Mouse (Mus musculus) embryonic facial prominence, embryonic 12.5 days (tissue): Measurements from ENCODE around the gene Spryd4. TPM values are rescaled to one million over a fixed set of nuclear protein-coding genes. Genes with fewer than 3 reads are reported as not detected.
A peak's percentile ranks its signal among the peaks of the same experiment; 100 is the strongest.
"Not testable (repeated sequence)": the region's sequence is repeated elsewhere in the genome, so short reads cannot be mapped to it uniquely, and the experiment has no call there.

ENCODE experiments used
- ATAC-seq: fragments of 200-750 bp; cut with Nextera tagmentation; 2 replicates; pipeline ENCODE4 v1.8.0; 2017; ENCODE audit not compliant: insufficient number of reproducible peaks, insufficient read depth, low FRiP score, low TSS enrichment
- H3K27ac ChIP-seq: fragments of 300-500 bp; sonication (generic); 2 replicates; pipeline ENCODE4 v1.5.1; 2016; ENCODE audit warnings: mild to moderate bottlenecking
- H3K27me3 ChIP-seq: fragments of 300-500 bp; sonication (generic); 2 replicates; pipeline ENCODE4 v1.6.1; 2016; ENCODE audit warnings: mild to moderate bottlenecking, moderate library complexity
- H3K36me3 ChIP-seq: fragments of 300-500 bp; sonication (generic); 2 replicates; pipeline ENCODE4 v1.6.1; 2016; ENCODE audit warnings: mild to moderate bottlenecking
- H3K4me1 ChIP-seq: fragments of 300-500 bp; sonication (generic); 2 replicates; pipeline ENCODE4 v1.6.1; 2016
- H3K4me2 ChIP-seq: fragments of 300-500 bp; sonication (generic); replicated peaks from 2 replicates; pipeline ENCODE4 v1.6.1; 2016; ENCODE audit warnings: mild to moderate bottlenecking, moderate library complexity
- H3K4me3 ChIP-seq: fragments of 300-500 bp; sonication (generic); 2 replicates; pipeline ENCODE4 v1.5.1; 2016; ENCODE audit warnings: mild to moderate bottlenecking
- H3K9ac ChIP-seq: fragments of 300-500 bp; sonication (generic); 2 replicates; pipeline ENCODE4 v1.6.1; 2016; ENCODE audit warnings: mild to moderate bottlenecking, moderate library complexity
- H3K9me3 ChIP-seq: fragments of 300-500 bp; sonication (generic); 2 replicates; pipeline ENCODE4 v1.6.1; 2016; ENCODE audit warnings: mild to moderate bottlenecking, moderate library complexity
- WGBS: fragments of 180-500 bp; shearing (Covaris S2); methylation state at CpG from one replicate; pipeline ENCODE4 v1.1.7; 2016; 5-methylcytosine and 5-hydroxymethylcytosine counted together
- polyA plus RNA-seq: library from polyadenylated mRNA; unstranded; fragments of >200 nt; fragmentation: Nextera tagmentation; extraction: Ambion mirVana; gene quantifications from 2 replicates; pipeline ENCODE4 v1.2.1, GENCODE M21; 2016

The Spryd4 gene
- polyA plus RNA-seq, 1 experiment from 2014 or later: 31.1 TPM

GRCm38 (mm10) chr10:128201856-128202255 is 9.8 kb downstream of the Spryd4 start:
- Histone ChIP-seq H3K27me3 (peaks cover 4% of the 10 kb centered on the region; the same call in 1 of the 2 replicates), H3K4me2 (no peak overlapping the region), H3K4me3 (no peak overlapping the region), H3K9ac (no peak overlapping the region), H3K36me3 (0 out of 2 replicates have a peak, but pooled peaks cover 3% of the 10 kb centered on the region), H3K27ac (no peak overlapping the region), H3K4me1 (no peaks in the 10 kb centered on the region), H3K9me3 (no peaks in the 10 kb centered on the region)
- WGBS: 68% methylated on average over 6 of the region's 6 CpGs
- ATAC-seq: no peak

- peak overlapping the region; percentile 69 for H3K4me3 ChIP-seq
- H3K9ac ChIP-seq: peak overlapping the region; percentile 63
- H3K36me3 ChIP-seq: no peaks in the 10 kb centered on the region
- no peak overlapping the region for H3K27ac ChIP-seq
- peaks cover 25% of the 10 kb centered on the region for H3K27me3 ChIP-seq
- peak; percentile 91 for ATAC-seq
- no peaks in the 10 kb centered on the region for H3K9me3 ChIP-seq
- H3K4me2 ChIP-seq: peak overlapping the region; percentile 98
- WGBS: under 1% methylated on average over 69 of the region's 79 CpGs
- peaks cover 10% of the 10 kb centered on the region; the same call in 1 of the 2 replicates for H3K4me1 ChIP-seq
Observed at GRCm38 (mm10) chr10:128194551-128195461, 16.8 kb downstream of the Spryd4 start.

- Histone ChIP-seq H3K4me1 (peaks cover 10% of the 10 kb centered on the region; the same call in 1 of the 2 replicates), H3K27me3 (peaks cover 25% of the 10 kb centered on the region), H3K9me3 (no peaks in the 10 kb centered on the region), H3K36me3 (no peaks in the 10 kb centered on the region), H3K4me2 (peak within 1 kb of the TSS; percentile 98), H3K9ac (peak within 1 kb of the TSS; percentile 63), H3K4me3 (peak within 1 kb of the TSS; percentile 69), H3K27ac (no peak within 1 kb of the TSS)
- peak; percentile 94 for ATAC-seq
- WGBS: 0% methylated on average over 45 of the region's 46 CpGs
Observed at GRCm38 (mm10) chr10:128194024-128194550, 17.5 kb downstream of the Spryd4 start, which contains the start of gene Gls2. Gls2 (plus strand) TSS chr10:128194457.

- H3K9me3 ChIP-seq: no peaks in the 10 kb centered on the region
- 88% methylated on average over 6 of the region's 6 CpGs for WGBS
- ATAC-seq: no peak
- no peak overlapping the region for H3K27ac ChIP-seq
- H3K4me3 ChIP-seq: 0 out of 2 replicates have a peak overlapping the region, but pooled peaks have one; percentile 69
- no peak overlapping the region for H3K9ac ChIP-seq
- no peak overlapping the region for H3K4me2 ChIP-seq
- no peaks in the 10 kb centered on the region for H3K36me3 ChIP-seq
- peaks cover 10% of the 10 kb centered on the region; the same call in 1 of the 2 replicates for H3K4me1 ChIP-seq
- H3K27me3 ChIP-seq: peaks cover 25% of the 10 kb centered on the region
Observed at GRCm38 (mm10) chr10:128193113-128193512, 18.5 kb downstream of the Spryd4 start.

- not testable (repeated sequence) for ATAC-seq, H3K27ac ChIP-seq, H3K4me3 ChIP-seq, H3K4me1 ChIP-seq, H3K9ac ChIP-seq, H3K4me2 ChIP-seq, H3K9me3 ChIP-seq, H3K36me3 ChIP-seq
- 88% methylated on average over 3 of the region's 3 CpGs for WGBS
- H3K27me3 ChIP-seq: peaks cover 25% of the 10 kb centered on the region
Observed at GRCm38 (mm10) chr10:128192030-128192766, 19.4 kb downstream of the Spryd4 start.

GRCm38 (mm10) chr10:128191472-128191871 is 20.1 kb downstream of the Spryd4 start:
- Histone ChIP-seq H3K4me3 (no peak overlapping the region), H3K9ac (no peak overlapping the region), H3K36me3 (no peaks in the 10 kb centered on the region), H3K9me3 (no peaks in the 10 kb centered on the region), H3K27me3 (peaks cover 19% of the 10 kb centered on the region), H3K4me2 (no peak overlapping the region), H3K27ac (no peak overlapping the region), H3K4me1 (peaks cover 10% of the 10 kb centered on the region; the same call in 1 of the 2 replicates)
- WGBS: 69% methylated on average over 2 of the region's 2 CpGs
- no peak for ATAC-seq

GRCm38 (mm10) chr10:128188242-128188877 is 23.2 kb downstream of the Spryd4 start:
- WGBS: 41% methylated on average over 2 of the region's 2 CpGs
- Histone ChIP-seq H3K36me3 (no peaks in the 10 kb centered on the region), H3K27ac (no peak overlapping the region), H3K9me3 (no peaks in the 10 kb centered on the region), H3K27me3 (no peaks in the 10 kb centered on the region), H3K4me1 (no peaks in the 10 kb centered on the region), H3K4me2 (no peak overlapping the region), H3K9ac (no peak overlapping the region), H3K4me3 (no peak overlapping the region)
- ATAC-seq: no peak

- no peak overlapping the region for H3K4me2 ChIP-seq
- no peaks in the 10 kb centered on the region for H3K4me1 ChIP-seq
- no peak overlapping the region for H3K27ac ChIP-seq
- no peaks in the 10 kb centered on the region for H3K27me3 ChIP-seq
- no peaks in the 10 kb centered on the region for H3K36me3 ChIP-seq
- H3K9ac ChIP-seq: no peak overlapping the region
- H3K4me3 ChIP-seq: no peak overlapping the region
- WGBS: 63% methylated on average over 5 of the region's 5 CpGs
- ATAC-seq: no peak
- no peaks in the 10 kb centered on the region for H3K9me3 ChIP-seq
Observed at GRCm38 (mm10) chr10:128187181-128187605, 24.4 kb downstream of the Spryd4 start.

- Histone ChIP-seq H3K4me1 (no peaks in the 10 kb centered on the region), H3K4me2 (no peak overlapping the region), H3K27ac (no peak overlapping the region), H3K36me3 (no peaks in the 10 kb centered on the region), H3K27me3 (no peaks in the 10 kb centered on the region), H3K9ac (no peak overlapping the region), H3K9me3 (no peaks in the 10 kb centered on the region), H3K4me3 (no peak overlapping the region)
- ATAC-seq: no peak
- WGBS: 40% methylated on average over 2 of the region's 2 CpGs
Observed at GRCm38 (mm10) chr10:128185959-128186358, 25.6 kb downstream of the Spryd4 start.

- 74% methylated on average over 6 of the region's 6 CpGs for WGBS
- no peak for ATAC-seq
- no peak overlapping the region for H3K4me3 ChIP-seq
Observed at GRCm38 (mm10) chr10:128185277-128185940, 26.2 kb downstream of the Spryd4 start.

GRCm38 (mm10) chr10:128184296-128184695 is 27.3 kb downstream of the Spryd4 start:
- no peaks in the 10 kb centered on the region for H3K27me3 ChIP-seq
- H3K4me3 ChIP-seq: no peak overlapping the region
- H3K9me3 ChIP-seq: no peaks in the 10 kb centered on the region
- ATAC-seq: no peak
- 83% methylated on average over 2 of the region's 2 CpGs for WGBS
- H3K4me2 ChIP-seq: no peak overlapping the region
- no peaks in the 10 kb centered on the region for H3K36me3 ChIP-seq
- no peak overlapping the region for H3K27ac ChIP-seq
- no peak overlapping the region for H3K9ac ChIP-seq
- H3K4me1 ChIP-seq: peaks cover 7% of the 10 kb centered on the region

More at GRCm38 (mm10) chr10:128185277-128185940, 26.2 kb downstream of the Spryd4 start:
- H3K9ac ChIP-seq: no peak overlapping the region
- no peaks in the 10 kb centered on the region for H3K4me1 ChIP-seq
- no peaks in the 10 kb centered on the region for H3K9me3 ChIP-seq
- no peaks in the 10 kb centered on the region for H3K27me3 ChIP-seq
- no peak overlapping the region for H3K27ac ChIP-seq
- no peaks in the 10 kb centered on the region for H3K36me3 ChIP-seq
- H3K4me2 ChIP-seq: no peak overlapping the region
